Mouse (Mus musculus) mouse trophoblast stem cell (cell line): Measurements from ENCODE around the gene Ube2v1.

Experiments used
- in situ Hi-C, 2 experiments: fragments of 300-500 bp; cut with MseI, MboI; formaldehyde crosslinking; loops; 2 replicates in 1 of 2; 3 replicates in 1 of 2; pipeline ENCODE4 v1.15.1; 2025

Ube2v1 gene

DNA sequence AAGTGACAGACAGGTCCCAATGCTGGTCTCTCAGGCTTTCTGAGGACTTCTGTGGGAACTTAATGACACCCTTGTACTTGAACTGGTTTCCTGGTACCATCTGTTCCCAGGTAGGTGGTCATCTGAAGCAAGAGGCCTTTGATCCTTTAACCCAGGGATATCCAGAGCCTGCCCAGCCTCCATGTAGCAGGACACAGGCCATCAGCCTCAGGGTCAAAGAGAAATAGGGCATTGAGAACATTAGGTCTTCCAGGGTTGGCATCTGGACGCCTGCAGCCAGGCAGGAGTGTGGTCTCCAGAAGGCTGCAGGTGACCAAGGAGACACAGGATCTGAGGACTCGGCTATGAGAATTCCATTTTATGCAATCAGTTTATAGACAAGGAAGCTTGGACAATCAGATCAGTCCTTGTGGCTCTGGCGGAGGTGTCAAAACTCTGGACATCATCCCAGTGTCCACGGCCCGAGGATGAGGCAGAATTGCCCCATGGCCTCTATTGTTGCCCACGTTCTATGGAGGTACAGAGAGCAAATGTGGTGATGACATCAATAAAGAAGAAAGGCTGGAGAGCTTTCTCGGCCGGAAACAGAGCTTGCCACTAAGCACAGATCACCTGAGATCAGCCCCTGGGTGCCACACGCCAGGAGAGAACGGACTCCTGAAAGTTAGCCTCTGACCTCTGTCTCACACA is 23.2 kb upstream of the Ube2v1 start:
- in situ Hi-C loops = no loop called here

DNA sequence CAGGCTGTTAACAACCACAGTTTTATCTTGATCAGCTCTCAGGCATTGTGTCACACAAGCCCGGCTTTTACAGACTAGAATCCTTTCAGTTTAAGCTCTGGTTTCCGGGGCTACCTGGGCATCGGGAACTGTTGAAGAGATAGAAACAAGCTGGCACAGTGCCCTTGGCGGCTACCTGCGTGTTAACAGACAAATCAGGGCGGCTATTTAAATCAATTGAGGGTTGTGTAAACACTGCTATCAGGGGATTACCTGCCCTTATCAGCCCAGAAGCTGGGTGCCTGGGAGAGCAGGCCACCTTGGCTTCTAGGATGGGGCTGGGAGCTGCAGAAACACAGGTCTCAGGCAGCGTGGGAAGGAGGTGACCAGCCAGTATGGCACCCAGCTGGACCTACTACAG is 20.8 kb upstream of the Ube2v1 start:
- in situ Hi-C loops = no loop called here

DNA sequence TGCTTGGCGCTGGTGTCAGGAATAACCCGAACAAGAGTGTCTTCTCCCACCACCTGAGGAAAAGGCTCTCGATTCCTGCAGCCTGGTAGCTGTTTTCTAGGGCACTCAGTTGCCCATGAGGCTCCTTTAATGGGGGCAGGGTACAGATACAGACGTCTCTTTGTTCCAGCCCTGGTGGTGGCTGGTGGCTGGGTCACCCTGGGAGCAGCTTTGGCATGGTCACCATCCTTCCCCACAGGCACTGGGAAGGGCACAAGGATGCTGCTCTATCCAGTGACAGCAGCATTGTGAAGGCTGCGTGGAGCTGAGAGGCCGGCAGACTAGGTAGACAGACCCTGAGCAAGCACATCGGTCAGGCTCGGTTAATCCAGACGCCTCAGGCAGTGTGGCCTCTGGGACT is 19.7 kb upstream of the Ube2v1 start:
- in situ Hi-C loops = no loop called here

DNA sequence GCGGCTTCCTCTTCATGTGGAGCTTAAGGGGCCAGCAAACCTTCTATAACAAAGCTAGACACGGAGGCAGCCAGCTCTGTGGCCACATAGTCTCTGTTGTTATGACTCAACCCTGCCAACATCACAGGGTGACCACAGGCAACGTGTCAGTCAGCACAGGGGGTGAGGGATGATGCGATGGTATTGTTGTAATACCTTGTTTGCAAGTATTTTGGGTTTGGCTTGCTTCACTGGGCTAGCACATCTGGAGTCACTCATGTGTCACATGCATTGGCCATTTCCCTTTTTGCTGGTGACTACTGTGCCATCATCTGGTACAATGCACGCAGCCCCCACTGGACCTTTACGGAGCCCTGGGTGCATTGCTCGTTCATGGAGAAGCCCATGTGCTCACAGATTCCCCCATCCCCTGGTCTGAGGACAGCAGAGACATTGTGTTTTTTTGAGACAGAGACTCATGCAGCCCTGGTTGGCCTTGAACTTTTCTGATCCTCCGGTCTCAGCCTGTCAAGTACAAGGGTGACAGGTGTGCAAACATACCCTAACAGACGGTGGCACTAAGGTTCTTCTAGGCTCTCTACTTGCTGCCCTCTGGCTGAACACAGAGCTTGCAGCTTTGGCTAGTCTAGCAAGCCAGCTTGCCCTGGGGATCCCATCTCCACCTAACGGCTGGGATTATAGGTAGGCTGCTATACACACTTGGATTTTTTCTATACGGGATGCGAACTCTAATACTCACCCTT is 17.6 kb upstream of the Ube2v1 start:
- in situ Hi-C loops = no loop called here

DNA sequence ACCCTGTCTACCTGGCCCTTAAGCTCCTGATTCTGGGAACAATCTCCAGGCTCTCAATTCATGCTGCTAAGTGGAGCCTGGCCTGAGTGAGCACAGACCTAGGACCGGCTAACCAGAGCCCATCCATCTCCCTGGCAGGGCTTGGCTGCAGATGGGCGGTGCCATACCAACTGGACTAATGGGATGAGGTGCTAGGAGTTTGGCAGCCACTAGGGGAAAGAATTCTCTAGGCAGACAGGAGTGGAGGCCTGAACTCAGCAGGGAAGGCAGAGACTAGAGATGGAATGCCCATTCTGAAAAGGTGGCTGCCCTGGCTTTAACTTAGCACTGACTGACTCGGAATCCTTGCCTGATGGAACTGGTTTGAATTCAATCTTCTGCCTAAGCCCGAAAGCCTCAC is 14.5 kb upstream of the Ube2v1 start:
- in situ Hi-C loops = no loop called here

DNA sequence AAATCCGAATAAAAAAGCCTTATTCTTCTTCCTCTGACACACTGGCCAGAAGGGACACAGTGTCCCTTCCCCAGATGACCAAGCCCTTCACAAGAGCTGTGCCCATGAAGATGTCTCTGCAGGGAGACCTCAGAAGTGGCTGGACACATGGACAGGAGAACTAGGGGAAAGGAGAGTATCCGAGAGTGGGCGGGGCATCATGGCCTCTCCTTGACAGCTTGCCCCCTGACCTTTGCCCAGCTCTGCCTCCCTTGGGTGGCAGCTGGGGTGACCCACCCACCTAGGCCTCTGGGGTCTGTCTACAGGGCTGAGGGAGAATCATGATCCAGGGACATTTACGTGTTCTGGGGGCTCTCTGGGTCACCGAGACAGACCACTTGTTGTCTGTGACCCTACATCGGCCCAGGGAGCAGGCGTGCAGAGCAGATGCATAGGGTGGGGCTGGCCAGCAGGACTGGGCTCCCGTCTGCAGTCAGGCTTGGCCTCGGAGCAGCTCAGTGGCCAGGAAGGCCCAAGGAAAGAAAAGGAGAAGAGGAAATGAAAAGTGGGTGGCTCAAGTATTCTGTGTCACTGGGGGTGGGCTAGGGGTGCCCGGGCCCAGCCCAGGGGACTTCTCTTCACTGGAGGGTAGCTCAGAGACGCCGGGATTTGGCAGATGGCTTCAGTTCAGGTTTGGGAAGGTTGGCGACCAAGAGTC is 11.6 kb upstream of the Ube2v1 start:
- in situ Hi-C loops = loop anchor here in 1 of 2 experiments (5.0 kb wide), 1 partner anchor 39 kb away; no protein-coding TSS in a partner anchor

DNA sequence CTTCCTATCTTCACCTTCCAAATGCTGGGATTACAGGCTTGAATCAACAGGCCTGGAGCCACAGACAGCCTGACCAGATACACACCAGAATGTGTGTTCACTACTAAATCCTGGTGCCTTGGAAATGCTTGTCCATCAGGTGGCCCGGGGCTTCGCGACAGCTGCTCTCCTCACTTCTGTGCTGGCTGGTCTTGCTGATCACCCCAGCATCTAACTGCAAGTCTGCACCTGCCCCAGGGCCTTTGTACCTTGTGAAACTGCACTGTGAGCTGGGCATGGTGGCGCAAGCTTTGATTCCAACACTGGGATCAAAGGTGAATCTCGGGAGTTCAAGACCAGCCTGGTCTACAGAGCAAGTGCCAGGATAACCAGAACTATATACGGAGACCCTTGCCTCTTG is 10.3 kb upstream of the Ube2v1 start:
- in situ Hi-C loops = loop anchor here in 1 of 2 experiments (5.0 kb wide), 1 partner anchor 40 kb away; no protein-coding TSS in a partner anchor

DNA sequence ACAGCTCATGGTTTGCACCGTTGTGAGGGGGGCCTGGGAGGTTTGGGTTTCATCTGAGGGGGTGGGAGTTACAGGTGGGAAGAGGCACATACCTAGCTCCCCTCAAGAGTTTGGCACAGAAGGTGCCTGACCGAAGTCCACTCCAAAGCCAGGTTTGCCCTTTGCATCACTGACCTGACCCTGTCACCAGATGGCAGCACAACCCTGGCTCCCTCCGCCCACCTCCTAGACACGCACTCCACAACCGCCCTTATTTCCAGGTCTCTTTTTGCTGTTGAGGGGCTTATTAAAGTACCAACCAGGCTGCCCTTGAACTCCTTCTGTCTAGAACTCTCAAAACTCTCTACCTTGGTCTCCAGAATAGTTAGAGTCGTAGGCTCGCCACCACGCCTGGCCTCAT is 9.4 kb upstream of the Ube2v1 start:
- in situ Hi-C loops = loop anchor here in 1 of 2 experiments (5.0 kb wide), 1 partner anchor 41 kb away; no protein-coding TSS in a partner anchor

DNA sequence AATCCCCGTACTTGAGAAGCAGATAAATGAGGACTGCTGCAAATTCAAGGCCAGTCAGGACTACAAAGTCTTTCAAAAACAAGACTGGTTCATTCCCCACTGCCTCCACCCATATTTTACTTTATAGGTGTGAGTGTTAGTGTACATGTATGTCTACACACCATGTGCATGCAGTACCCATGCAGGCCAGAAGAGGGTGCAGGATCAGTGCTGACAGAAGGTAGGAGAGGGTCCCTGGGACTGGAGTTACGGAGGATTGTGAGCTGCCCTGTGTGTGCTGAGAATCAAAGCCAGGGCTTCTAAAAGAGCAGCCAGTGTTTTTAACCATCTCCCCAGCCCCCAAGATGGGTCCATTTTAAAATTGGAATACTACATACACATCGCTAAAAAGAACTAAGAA is 8.4 kb upstream of the Ube2v1 start:
- in situ Hi-C loops = loop anchor here in 1 of 2 experiments (5.0 kb wide), 1 partner anchor 42 kb away; no protein-coding TSS in a partner anchor

DNA sequence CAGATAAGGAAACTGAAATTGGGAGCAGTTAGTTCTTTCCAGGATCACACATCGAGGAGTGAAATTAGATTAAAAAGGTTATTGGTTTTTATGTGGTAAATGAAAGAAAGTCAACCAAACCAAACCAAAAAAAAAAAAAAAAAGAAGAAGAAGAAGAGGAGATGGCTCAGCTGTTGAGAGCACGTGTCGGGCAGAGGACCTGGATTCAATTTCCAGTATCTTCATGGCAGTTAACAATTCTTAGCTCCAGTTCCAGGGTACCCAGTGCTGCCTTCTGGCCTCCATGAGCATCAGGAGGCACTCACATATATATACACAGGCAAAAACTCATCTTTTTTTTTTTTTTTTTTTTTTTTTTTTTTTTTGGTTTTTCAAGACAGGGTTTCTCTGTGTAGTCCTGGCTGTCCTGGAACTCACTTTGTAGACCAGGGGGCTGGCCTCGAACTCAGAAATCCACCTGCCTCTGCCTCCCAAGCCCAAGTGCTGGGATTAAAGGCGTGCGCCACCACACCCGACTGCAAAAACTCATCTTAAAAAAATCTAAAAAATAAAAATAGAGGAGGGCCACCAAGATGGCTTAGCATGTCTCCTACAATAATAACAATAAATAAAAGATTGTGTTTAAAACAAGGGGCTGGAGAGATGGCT is 3.1 kb upstream of the Ube2v1 start:
- in situ Hi-C loops = loop anchor here in 1 of 2 experiments (5.0 kb wide), 1 partner anchor 42 kb away; no protein-coding TSS in a partner anchor

DNA sequence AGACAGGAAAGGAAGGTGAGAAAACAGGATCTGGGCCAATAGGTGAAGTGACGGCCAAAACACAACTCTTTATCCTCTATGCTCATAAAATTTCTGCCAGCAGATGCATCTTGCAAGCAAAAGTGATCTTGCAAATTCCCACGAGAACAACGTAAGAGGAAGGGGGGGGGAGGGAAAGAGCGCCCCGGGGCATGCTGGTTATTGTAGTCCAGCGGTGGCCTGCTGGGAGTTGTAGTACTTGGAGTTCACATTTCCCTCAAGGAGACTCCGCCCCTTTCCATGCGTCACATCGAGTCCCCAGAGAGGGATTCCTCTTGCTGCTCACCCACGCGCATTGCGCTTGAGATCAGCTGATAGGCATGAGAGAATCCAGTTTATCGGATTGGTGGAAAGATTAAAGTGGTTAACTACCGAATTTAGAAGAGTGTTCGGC is 2.5 kb upstream of the Ube2v1 start:
- in situ Hi-C loops = no loop called here

DNA sequence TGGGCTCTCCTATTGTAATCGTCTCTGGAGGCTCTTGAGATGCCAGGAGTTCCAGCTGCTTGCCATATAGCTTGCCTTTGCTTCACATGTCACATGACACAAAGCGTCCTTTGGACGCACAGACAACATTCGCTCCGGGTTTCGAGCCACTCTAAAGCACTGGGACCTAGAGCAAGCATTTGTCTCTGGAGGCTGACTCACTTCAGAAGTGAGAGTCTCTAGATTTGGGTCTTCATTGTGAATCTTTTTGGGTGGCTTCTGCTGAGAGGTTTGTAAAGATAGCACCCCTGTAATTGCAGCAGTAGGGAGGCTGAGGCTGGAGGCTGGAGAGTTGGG is 1.6 kb upstream of the Ube2v1 start:
- in situ Hi-C loops = no loop called here

DNA sequence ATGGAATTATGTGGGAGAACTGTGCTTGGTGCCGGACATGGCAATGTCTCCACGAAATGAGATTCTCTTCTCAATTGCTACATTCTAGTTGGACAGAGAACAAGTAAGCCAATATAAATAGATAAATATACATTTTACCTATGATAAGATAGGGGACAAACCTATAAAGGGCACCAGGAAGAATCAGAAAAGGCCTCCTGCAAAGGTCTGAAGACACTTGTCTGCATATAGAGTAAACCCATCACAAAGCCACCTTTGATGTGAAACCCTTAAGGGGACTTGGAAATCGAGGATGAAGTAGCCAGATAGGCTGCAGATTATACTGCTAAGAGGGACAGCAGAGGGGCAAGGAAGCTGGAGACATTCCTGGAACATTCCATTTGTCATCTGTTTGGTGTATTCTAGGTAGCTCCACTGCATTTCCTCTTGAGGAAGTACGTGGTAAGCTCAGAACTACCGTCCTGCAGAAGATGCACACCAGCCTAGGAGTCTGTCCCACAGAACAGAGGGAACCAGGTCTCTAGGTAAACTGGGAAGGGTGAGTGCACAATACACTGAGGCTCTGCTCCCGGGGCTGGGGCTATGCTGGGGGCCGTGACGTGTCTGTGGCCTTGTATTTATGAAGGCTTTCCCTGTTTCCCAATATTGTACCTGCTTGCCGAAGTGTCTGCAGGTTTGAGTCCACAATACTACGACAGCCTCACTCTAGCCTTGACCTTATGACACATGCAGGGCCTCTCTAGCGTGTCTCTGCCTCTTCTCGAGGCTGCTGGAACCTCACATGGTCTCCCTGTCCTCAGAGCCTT is 1.0 kb upstream of the Ube2v1 start:
- in situ Hi-C loops = no loop called here

DNA sequence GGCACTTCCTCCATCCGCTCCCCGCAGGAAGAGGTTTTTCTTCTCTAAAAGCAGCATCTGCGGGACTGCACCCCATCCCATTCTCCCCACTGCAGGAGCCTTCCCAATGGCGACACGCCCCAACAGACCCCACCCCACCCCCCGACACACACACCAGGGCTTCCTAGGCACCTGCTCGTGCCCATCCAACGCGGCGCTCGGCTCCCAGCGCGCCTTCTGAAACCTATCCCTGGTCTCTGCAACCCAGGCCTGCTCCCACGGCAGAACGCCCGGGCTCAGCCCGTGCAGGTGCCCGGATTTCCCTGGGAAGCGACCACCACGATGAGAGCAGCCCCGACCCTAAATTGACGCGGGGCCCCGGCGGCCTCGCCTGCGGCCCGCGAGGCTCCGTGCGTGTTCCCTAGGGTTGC is 709 bp downstream of the Ube2v1 start:
- in situ Hi-C loops = no loop called here

DNA sequence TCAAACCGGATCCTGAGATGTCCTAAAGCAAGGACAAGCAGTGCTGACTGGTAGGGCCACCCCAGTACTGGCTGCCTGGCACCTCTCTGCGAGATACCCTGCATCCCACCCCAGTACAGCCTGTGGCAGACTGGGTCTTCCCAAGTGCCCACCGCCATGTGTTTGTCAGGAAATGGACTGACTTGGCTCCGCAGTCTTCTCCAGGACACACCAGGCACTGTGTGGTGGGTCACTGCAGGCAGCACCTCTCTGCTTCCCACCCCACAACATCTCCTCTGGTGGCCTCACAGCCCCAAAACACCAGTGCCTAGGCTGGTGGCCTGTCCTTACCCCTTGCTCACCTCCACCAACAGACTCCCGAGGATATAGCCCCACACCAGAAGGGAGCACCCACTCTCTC is 1.5 kb downstream of the Ube2v1 start:
- in situ Hi-C loops = no loop called here

DNA sequence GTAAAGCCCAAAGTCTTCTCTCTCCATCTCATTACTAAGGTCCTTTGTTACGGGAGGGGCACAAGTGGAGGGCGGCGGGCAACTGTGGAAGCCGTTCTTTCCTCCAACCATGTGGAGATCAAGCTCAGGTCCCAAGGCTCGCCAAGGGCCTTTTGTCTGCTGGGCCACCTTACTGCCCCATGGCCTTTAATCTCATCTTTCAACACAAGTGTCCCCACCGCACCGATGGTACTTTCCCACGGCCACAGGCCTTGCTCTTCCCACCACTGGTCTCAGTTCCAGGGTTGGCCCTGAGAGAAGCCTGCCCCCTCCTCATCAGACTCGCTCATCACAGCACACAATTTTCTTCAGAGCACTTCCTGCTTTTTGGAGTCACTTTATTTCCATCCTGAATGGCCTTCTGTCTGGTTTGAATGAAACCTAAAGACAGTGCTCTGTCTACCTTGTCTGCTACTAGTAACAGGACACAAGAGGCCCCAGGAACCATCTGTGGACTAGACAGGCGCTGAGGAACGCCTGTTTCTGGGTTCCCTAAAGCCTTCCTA is 2.2 kb downstream of the Ube2v1 start:
- in situ Hi-C loops = no loop called here

DNA sequence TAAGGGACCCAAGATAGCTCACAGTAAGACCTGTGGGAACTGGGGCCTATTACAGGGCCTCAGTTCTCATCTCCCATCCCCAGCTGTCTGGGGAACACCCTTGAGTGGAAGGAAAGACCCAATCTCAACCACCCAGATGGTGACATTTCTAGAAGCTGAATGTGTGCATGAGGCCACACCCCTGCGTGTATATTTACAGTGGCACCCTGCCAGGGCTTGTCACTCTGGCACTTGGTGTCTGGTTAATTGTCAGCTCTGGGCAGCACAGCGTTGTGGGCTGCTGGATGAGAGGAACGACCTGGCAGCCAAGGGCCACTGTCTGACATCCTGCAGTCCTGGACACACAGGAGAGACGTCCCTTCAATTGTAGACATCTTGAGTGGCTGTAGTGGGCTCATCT is 3.0 kb downstream of the Ube2v1 start:
- in situ Hi-C loops = no loop called here

DNA sequence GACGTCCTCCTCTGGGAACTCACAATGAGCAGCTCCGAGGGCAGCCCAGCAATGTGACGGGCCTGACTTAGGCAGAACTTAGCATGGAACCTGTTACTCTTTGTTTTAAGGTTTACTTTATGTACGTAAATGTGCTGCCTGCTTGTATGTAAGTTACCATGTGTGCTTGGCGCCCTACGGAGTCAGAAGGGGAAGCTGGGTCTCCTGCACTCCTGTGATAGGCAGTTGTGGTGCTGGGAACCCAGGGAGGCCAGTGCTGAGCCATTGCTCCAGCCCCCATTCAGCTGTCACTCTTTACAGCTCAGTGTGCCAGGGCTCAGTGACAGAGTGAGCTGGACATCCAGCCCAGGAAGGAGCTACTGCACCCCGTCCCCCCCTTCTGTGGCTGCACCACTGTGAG is 4.9 kb downstream of the Ube2v1 start:
- in situ Hi-C loops = no loop called here

DNA sequence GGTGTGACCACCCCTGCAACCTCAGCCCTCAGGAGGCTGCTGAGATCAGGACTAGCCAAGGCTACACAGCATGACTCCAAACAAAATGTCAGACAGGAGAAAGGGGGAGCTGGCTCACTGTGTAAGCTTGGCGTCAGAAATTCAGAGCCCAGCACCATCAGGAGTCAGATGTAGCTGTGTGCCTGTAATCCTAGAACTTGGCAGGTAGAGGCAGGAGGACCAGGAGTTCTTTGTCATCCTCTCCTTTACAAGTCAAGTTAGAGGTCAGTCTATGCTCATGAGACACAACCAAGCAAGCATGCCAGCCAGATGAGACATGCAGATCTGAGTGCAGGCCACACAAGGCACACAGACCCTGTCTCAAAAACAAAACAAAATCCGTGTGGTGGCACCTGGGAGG is 6.2 kb downstream of the Ube2v1 start:
- in situ Hi-C loops = no loop called here

DNA sequence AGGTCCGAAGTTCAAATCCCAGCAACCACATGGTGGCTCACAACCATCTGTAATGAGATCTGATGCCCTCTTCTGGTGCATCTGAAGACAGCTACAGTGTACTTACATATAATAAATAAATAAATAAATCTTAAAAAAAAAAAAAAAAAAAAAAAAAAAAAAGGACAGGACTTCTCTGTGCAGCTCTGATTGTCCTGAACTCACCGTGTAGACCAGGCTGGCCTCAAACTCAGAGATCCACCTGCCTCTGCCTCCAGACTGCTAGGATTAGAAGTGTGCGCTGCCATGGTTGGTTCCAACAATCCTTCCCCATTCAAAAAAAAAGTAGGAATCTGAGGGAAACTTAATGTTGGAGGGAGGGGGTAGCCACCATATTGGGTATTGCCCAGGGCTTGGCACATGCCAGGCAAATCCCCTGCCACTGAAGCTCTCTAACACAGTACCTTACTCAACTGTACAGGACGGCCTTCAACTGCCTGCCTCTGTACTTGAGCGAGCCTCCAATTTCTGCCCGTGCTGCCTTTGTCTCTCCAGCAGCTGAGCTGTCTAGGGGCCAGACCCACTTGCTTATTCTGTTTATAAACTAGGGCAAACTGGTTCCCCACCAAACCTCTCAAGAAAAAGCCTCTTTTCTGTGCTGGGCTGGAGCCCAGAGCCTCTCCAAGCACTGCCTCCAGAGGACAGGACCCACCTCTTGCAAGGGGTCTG is 7.4 kb downstream of the Ube2v1 start:
- in situ Hi-C loops = no loop called here
